ENCODE assay signal across 23 mouse cellular contexts in genomic region chr16:42102186-42102585, GRCm38 (mm10).
DNase-seq lines count a peak whose midpoint lies in the region; ATAC-seq lines count a peak whose summit lies in the region.
"Had no signal": no experiment of that assay in that cellular context is flagged by ENCODE, and none has a peak within 500 bp of the region (broad histone marks: within the 10 kb centered on the region; RNA-seq: fewer than 3 reads in every experiment).

No protein-coding gene starts in this region.

- no peak overlapping the region for H3K4me3 ChIP-seq in forebrain, embryonic 15.5 days
- H3K4me3 ChIP-seq in forebrain, embryonic 10.5 days = no peak overlapping the region
- H3K4me3 ChIP-seq: embryonic facial prominence, embryonic 12.5 days; embryonic facial prominence, embryonic 15.5 days; gastrocnemius, adult 2 months; heart, embryonic 15.5 days; hindbrain, embryonic 10.5 days; hindbrain, embryonic 13.5 days; intestine, embryonic 15.5 days had no signal

- peak; percentile 70 for ATAC-seq in forebrain, embryonic 15.5 days (replicated peaks)
- ATAC-seq in megakaryocyte-erythroid progenitor cell, adult 5-6 weeks (replicated peaks; ENCODE audit: low FRiP score, low TSS enrichment, poor library complexity, severe bottlenecking) = no peak
- ATAC-seq: activated CD4-positive, CD25-positive, alpha-beta regulatory T cell, adult 4 months; CD4-positive, CD25-positive, alpha-beta regulatory T cell, adult 4 months; hindbrain, embryonic 16.5 days; intestine, embryonic 15.5 days had no signal

- H3K36me3 ChIP-seq in forebrain, embryonic 15.5 days = no peaks in the 10 kb centered on the region
- no peaks in the 10 kb centered on the region for H3K36me3 ChIP-seq in forebrain, embryonic 10.5 days (replicated peaks)
- H3K36me3 ChIP-seq: embryonic facial prominence, embryonic 12.5 days; embryonic facial prominence, embryonic 15.5 days; heart, embryonic 15.5 days; hindbrain, embryonic 10.5 days; hindbrain, embryonic 13.5 days; intestine, embryonic 15.5 days had no signal

- H3K9me3 ChIP-seq in forebrain, embryonic 15.5 days = no peaks in the 10 kb centered on the region
- no peaks in the 10 kb centered on the region for H3K9me3 ChIP-seq in forebrain, embryonic 10.5 days
- H3K9me3 ChIP-seq: embryonic facial prominence, embryonic 12.5 days; embryonic facial prominence, embryonic 15.5 days; heart, embryonic 15.5 days; hindbrain, embryonic 10.5 days; hindbrain, embryonic 13.5 days; intestine, embryonic 15.5 days had no signal

- 0 out of 2 replicates have a peak overlapping the region, but pooled peaks have one; percentile 23 for H3K27ac ChIP-seq in forebrain, embryonic 15.5 days (replicated peaks)
- no peak overlapping the region for H3K27ac ChIP-seq in forebrain, embryonic 10.5 days
- H3K27ac ChIP-seq: embryonic facial prominence, embryonic 12.5 days; embryonic facial prominence, embryonic 15.5 days; gastrocnemius, adult 2 months; heart, embryonic 15.5 days; hindbrain, embryonic 10.5 days; hindbrain, embryonic 13.5 days; intestine, embryonic 15.5 days had no signal

- no peak for DNase-seq in forebrain, embryonic 10.5 days (ENCODE audit: extremely low spot score, low spot score)
- peak; percentile 8 for DNase-seq in MN1 (ENCODE audit: low spot score)
- DNase-seq in brain, adult 2 months (ENCODE audit: low read depth, low spot score) = peak; percentile 36
- DNase-seq in frontal cortex, adult 2 months (ENCODE audit: extremely low spot score in 1 of 2, low spot score in 1 of 2) = no peak
- DNase-seq: adrenal gland, adult 8-10 months; adrenal gland, postnatal 25 days; gastrocnemius, adult 2 months; gastrocnemius, postnatal 14 days; heart, adult 11 months; heart, postnatal 36 days; kidney, adult 11 months had no signal

- H3K4me2 ChIP-seq in forebrain, embryonic 15.5 days (replicated peaks) = no peak overlapping the region
- H3K4me2 ChIP-seq: embryonic facial prominence, embryonic 12.5 days; embryonic facial prominence, embryonic 15.5 days; heart, embryonic 11.5 days; heart, embryonic 15.5 days; hindbrain, embryonic 13.5 days; intestine, embryonic 15.5 days had no signal

- H3K27me3 ChIP-seq in forebrain, embryonic 15.5 days = no peaks in the 10 kb centered on the region
- H3K27me3 ChIP-seq in forebrain, embryonic 10.5 days (ENCODE audit: poor library complexity, severe bottlenecking) = no peaks in the 10 kb centered on the region
- H3K27me3 ChIP-seq: embryonic facial prominence, embryonic 12.5 days; embryonic facial prominence, embryonic 15.5 days; heart, embryonic 15.5 days; hindbrain, embryonic 13.5 days; intestine, embryonic 15.5 days had no signal

- peaks cover 21% of the 10 kb centered on the region for H3K4me1 ChIP-seq in forebrain, embryonic 15.5 days
- no peaks in the 10 kb centered on the region for H3K4me1 ChIP-seq in forebrain, embryonic 10.5 days
- H3K4me1 ChIP-seq: embryonic facial prominence, embryonic 12.5 days; embryonic facial prominence, embryonic 15.5 days; heart, embryonic 15.5 days; hindbrain, embryonic 10.5 days; intestine, embryonic 15.5 days had no signal

- WGBS in forebrain, embryonic 15.5 days = 47% methylated on average over 2 of the region's 2 CpGs
- WGBS in forebrain, embryonic 10.5 days = 74% methylated on average over 2 of the region's 2 CpGs

- no peak overlapping the region for H3K9ac ChIP-seq in forebrain, embryonic 15.5 days (replicated peaks)
- H3K9ac ChIP-seq: embryonic facial prominence, embryonic 12.5 days; embryonic facial prominence, embryonic 15.5 days; heart, embryonic 15.5 days; hindbrain, embryonic 13.5 days; intestine, embryonic 15.5 days had no signal

Comparison
In these comparisons a context has a peak if more than half of its experiments do, and no peak if none do; other contexts are left out.
1. DNase-seq: peak in MN1 (single experiment) and brain, adult 2 months (single experiment); none in forebrain, embryonic 10.5 days (single experiment) and frontal cortex, adult 2 months (0 of 2).